Comparison of ENCODE assay signal across 10 mouse cellular contexts in genomic region chr19:21913005-21913670, GRCm38 (mm10).
DNase-seq lines count a peak whose midpoint lies in the region; ATAC-seq and TF ChIP-seq lines count a peak whose summit lies in the region.
"Had no signal": no experiment of that assay in that cellular context is flagged by ENCODE, and none has a peak within 500 bp of the region (broad histone marks: within the 10 kb centered on the region; RNA-seq: fewer than 3 reads in every experiment).

No protein-coding gene starts in this region.

- H3K9me3 ChIP-seq in heart, embryonic 15.5 days (replicated peaks), result no peaks in the 10 kb centered on the region
- H3K9me3 ChIP-seq in liver, embryonic 13.5 days (replicated peaks), result no peaks in the 10 kb centered on the region
- H3K9me3 ChIP-seq: G1E had no signal

- no peak overlapping the region for H3K4me3 ChIP-seq in spleen, adult 2 months (ENCODE audit: extremely low read depth, insufficient read depth, insufficient read length)
- no peak overlapping the region for H3K4me3 ChIP-seq in heart, embryonic 15.5 days
- H3K4me3 ChIP-seq in liver, embryonic 13.5 days (replicated peaks), result no peak overlapping the region
- no peak overlapping the region for H3K4me3 ChIP-seq in small intestine, adult 2 months (ENCODE audit: low read depth, low read length)

- TF ChIP-seq CTCF in spleen, adult 2 months (IDR thresholded peaks at IDR 0.05; ENCODE audit: extremely low read depth, insufficient read depth, insufficient read length, insufficient replicate concordance), result no peak
- TF ChIP-seq CTCF in small intestine, adult 2 months (IDR thresholded peaks at IDR 0.05; ENCODE audit: extremely low read depth, insufficient read length, insufficient replicate concordance, low read depth, low read length), result no peak

- TF ChIP-seq POLR2A in spleen, adult 2 months (IDR thresholded peaks at IDR 0.05; ENCODE audit: low read depth, low read length), result no peak
- TF ChIP-seq POLR2A in small intestine, adult 2 months (IDR thresholded peaks at IDR 0.05; ENCODE audit: low read depth, low read length), result no peak

- no peaks in the 10 kb centered on the region for H3K36me3 ChIP-seq in spleen, adult 2 months (ENCODE audit: control insufficient read depth, insufficient read depth, low read length)
- H3K36me3 ChIP-seq in heart, embryonic 15.5 days, result no peaks in the 10 kb centered on the region
- no peaks in the 10 kb centered on the region for H3K36me3 ChIP-seq in liver, embryonic 13.5 days
- no peaks in the 10 kb centered on the region for H3K36me3 ChIP-seq in small intestine, adult 2 months (ENCODE audit: control insufficient read depth, insufficient read depth, low read length)
- H3K36me3 ChIP-seq: G1E had no signal

- no peak overlapping the region for H3K4me2 ChIP-seq in heart, embryonic 15.5 days
- no peak overlapping the region for H3K4me2 ChIP-seq in liver, embryonic 13.5 days

- peaks cover 18% of the 10 kb centered on the region; the same call in 1 of the 2 replicates for H3K4me1 ChIP-seq in spleen, adult 2 months (ENCODE audit: control insufficient read depth, insufficient read depth, insufficient read length)
- H3K4me1 ChIP-seq in heart, embryonic 15.5 days (replicated peaks), result no peaks in the 10 kb centered on the region
- no peaks in the 10 kb centered on the region for H3K4me1 ChIP-seq in liver, embryonic 13.5 days (replicated peaks)
- 0 out of 2 replicates have a peak, but pooled peaks cover 3% of the 10 kb centered on the region for H3K4me1 ChIP-seq in small intestine, adult 2 months (ENCODE audit: control insufficient read depth, insufficient read depth, insufficient read length, low read length)

- 4% methylated on average over 8 of the region's 8 CpGs for WGBS in spleen, adult 2 months
- 36% methylated on average over 8 of the region's 8 CpGs for WGBS in heart, embryonic 15.5 days
- WGBS in liver, embryonic 13.5 days (ENCODE audit: insufficient replicate concordance), result 28% methylated on average over 8 of the region's 8 CpGs
- WGBS in small intestine, adult 2 months, result 62% methylated on average over 8 of the region's 8 CpGs

- H3K27ac ChIP-seq in spleen, adult 2 months (ENCODE audit: insufficient read depth, low read length), result peak overlapping the region; percentile 9; the same call in 1 of the 2 replicates
- H3K27ac ChIP-seq in heart, embryonic 15.5 days, result peak overlapping the region; percentile 74
- peak overlapping the region; percentile 31; the same call in 1 of the 2 replicates for H3K27ac ChIP-seq in liver, embryonic 13.5 days
- H3K27ac ChIP-seq in small intestine, adult 2 months (ENCODE audit: insufficient read depth, low read depth, low read length), result peak overlapping the region; percentile 40; the same call in 1 of the 2 replicates

- ATAC-seq in heart, embryonic 15.5 days (replicated peaks; ENCODE audit: insufficient number of reproducible peaks, insufficient read depth, low FRiP score, low read depth), result peak; percentile 71
- no peak for ATAC-seq in liver, embryonic 13.5 days (ENCODE audit: low read depth)

- peak; percentile 37 to 58 for DNase-seq in spleen, adult 2 months (ENCODE audit: low read depth in 1 of 2, low spot score in 2 of 2)
- no peak for DNase-seq in spleen, postnatal 4 days (ENCODE audit: low spot score in 2 of 2)
- DNase-seq in liver, embryonic 13.5 days, result no peak
- no peak for DNase-seq in layer of hippocampus, adult 9-11 months
- no peak for DNase-seq in right cerebral cortex, postnatal 25 days
- DNase-seq in layer of hippocampus, postnatal 25 days (ENCODE audit: extremely low spot score in 1 of 2, low spot score in 1 of 2), result no peak
- DNase-seq: thymus, postnatal 4 days had no signal

- H3K9ac ChIP-seq in heart, embryonic 15.5 days, result no peak overlapping the region
- no peak overlapping the region for H3K9ac ChIP-seq in liver, embryonic 13.5 days

- no peaks in the 10 kb centered on the region for H3K27me3 ChIP-seq in spleen, adult 2 months (ENCODE audit: control insufficient read depth, insufficient read depth, low read length)
- H3K27me3 ChIP-seq in heart, embryonic 15.5 days, result no peaks in the 10 kb centered on the region
- no peaks in the 10 kb centered on the region for H3K27me3 ChIP-seq in liver, embryonic 13.5 days
- H3K27me3 ChIP-seq in small intestine, adult 2 months (ENCODE audit: control insufficient read depth, insufficient read depth, low read length), result no peaks in the 10 kb centered on the region

Comparison
In these comparisons a context has a peak if more than half of its experiments do, and no peak if none do; other contexts are left out.
1. DNase-seq: peak in spleen, adult 2 months (2 of 2); none in spleen, postnatal 4 days (0 of 2), liver, embryonic 13.5 days (single experiment), layer of hippocampus, adult 9-11 months (single experiment), right cerebral cortex, postnatal 25 days (single experiment) and layer of hippocampus, postnatal 25 days (0 of 2).
2. H3K27ac ChIP-seq: peak in every context shown above with its lines; median percentile 74 in heart, embryonic 15.5 days; 40 in small intestine, adult 2 months; 31 in liver, embryonic 13.5 days; 9 in spleen, adult 2 months.